Mouse (Mus musculus) regulatory T cell (primary cell): ENCODE results near the gene Aldh1b1.

Experiments
- in situ Hi-C: fragments of 300-600 bp; cut with MboI, MseI; formaldehyde crosslinking; loops from one replicate; pipeline ENCODE4 v1.15.1; 2025; ENCODE audit warnings: high pct_unique_total_duplicates

The Aldh1b1 gene

GRCm38 (mm10) chr4:45798964-45799363, at the start of gene Aldh1b1:
Aldh1b1 (plus strand) TSS chr4:45799022.
- in situ Hi-C loops, result no loop called here

GRCm38 (mm10) chr4:45749449-45749848, 49.4 kb upstream of the Aldh1b1 start:
- in situ Hi-C loops, result no loop called here

GRCm38 (mm10) chr4:45750477-45750876, 48.3 kb upstream of the Aldh1b1 start:
- in situ Hi-C loops, result no loop called here

GRCm38 (mm10) chr4:45753211-45753809, 45.5 kb upstream of the Aldh1b1 start:
- in situ Hi-C loops, result no loop called here

- in situ Hi-C loops, result no loop called here
Observed at GRCm38 (mm10) chr4:45754171-45754570, 44.7 kb upstream of the Aldh1b1 start.

GRCm38 (mm10) chr4:45755097-45755496, 43.7 kb upstream of the Aldh1b1 start:
- in situ Hi-C loops, result no loop called here

GRCm38 (mm10) chr4:45755881-45756280, 42.9 kb upstream of the Aldh1b1 start:
- in situ Hi-C loops, result no loop called here

- in situ Hi-C loops, result no loop called here
Observed at GRCm38 (mm10) chr4:45757941-45758340, 40.9 kb upstream of the Aldh1b1 start.

GRCm38 (mm10) chr4:45759411-45759810, 39.4 kb upstream of the Aldh1b1 start:
- in situ Hi-C loops, result no loop called here

- in situ Hi-C loops, result no loop called here
Observed at GRCm38 (mm10) chr4:45762600-45762999, 36.2 kb upstream of the Aldh1b1 start.

GRCm38 (mm10) chr4:45763288-45764140, 35.3 kb upstream of the Aldh1b1 start:
- in situ Hi-C loops, result no loop called here

GRCm38 (mm10) chr4:45764141-45764494, 34.7 kb upstream of the Aldh1b1 start:
- in situ Hi-C loops, result no loop called here

GRCm38 (mm10) chr4:45765121-45765564, 33.7 kb upstream of the Aldh1b1 start:
- in situ Hi-C loops, result loop anchor here (5.0 kb wide), 1 partner anchor 338 kb away; no protein-coding TSS in a partner anchor

- in situ Hi-C loops, result loop anchor here (5.0 kb wide), 1 partner anchor 338 kb away; no protein-coding TSS in a partner anchor
Observed at GRCm38 (mm10) chr4:45765565-45766201, 33.1 kb upstream of the Aldh1b1 start.

- in situ Hi-C loops, result loop anchor here (5.0 kb wide), 1 partner anchor 339 kb away; no protein-coding TSS in a partner anchor
Observed at GRCm38 (mm10) chr4:45766774-45767173, 32.0 kb upstream of the Aldh1b1 start.

GRCm38 (mm10) chr4:45767891-45768558, 30.8 kb upstream of the Aldh1b1 start:
- in situ Hi-C loops, result loop anchor here (5.0 kb wide), 1 partner anchor 341 kb away; no protein-coding TSS in a partner anchor

GRCm38 (mm10) chr4:45769141-45769540, 29.7 kb upstream of the Aldh1b1 start:
- in situ Hi-C loops, result loop anchor here (5.0 kb wide), 1 partner anchor 342 kb away; no protein-coding TSS in a partner anchor

- in situ Hi-C loops, result loop anchor here (5.0 kb wide), 1 partner anchor 343 kb away; no protein-coding TSS in a partner anchor
Observed at GRCm38 (mm10) chr4:45769791-45770637, 28.8 kb upstream of the Aldh1b1 start.

GRCm38 (mm10) chr4:45770638-45771033, 28.2 kb upstream of the Aldh1b1 start:
- in situ Hi-C loops, result no loop called here

- in situ Hi-C loops, result no loop called here
Observed at GRCm38 (mm10) chr4:45771173-45771572, 27.6 kb upstream of the Aldh1b1 start.

- in situ Hi-C loops, result no loop called here
Observed at GRCm38 (mm10) chr4:45771619-45772018, 27.2 kb upstream of the Aldh1b1 start.
